Mouse (Mus musculus) heart, postnatal 0 days (tissue): Measurements from ENCODE around the gene Dolk. TPM values are rescaled to one million over a fixed set of nuclear protein-coding genes. Genes with fewer than 3 reads are reported as not detected.

Experiments
- ATAC-seq: fragments of 200-750 bp; cut with Nextera tagmentation; 2 replicates; pipeline ENCODE4 v1.8.0; 2017; ENCODE audit warnings: low read depth, moderate number of reproducible peaks, moderate library complexity; ENCODE audit not compliant: insufficient read depth
- DNase-seq: peaks from one replicate; pipeline ENCODE4 v3.0.0-alpha.2; 2016; ENCODE audit warnings: low spot score
- H3K27ac ChIP-seq: fragments of 300-500 bp; sonication (generic); 2 replicates; pipeline ENCODE4 v1.5.1; 2014; ENCODE audit warnings: low read depth, mild to moderate bottlenecking
- H3K27me3 ChIP-seq: fragments of 300-500 bp; sonication (generic); 2 replicates; pipeline ENCODE4 v1.6.1; 2014; ENCODE audit warnings: low read length, mixed read lengths; ENCODE audit not compliant: control insufficient read depth, insufficient read depth
- H3K36me3 ChIP-seq: fragments of 300-500 bp; sonication (generic); replicated peaks from 2 replicates; pipeline ENCODE4 v1.6.1; 2014; ENCODE audit warnings: low read length, mixed read lengths; ENCODE audit not compliant: control insufficient read depth, insufficient read depth
- H3K4me1 ChIP-seq: fragments of 300-500 bp; sonication (generic); 2 replicates; pipeline ENCODE4 v1.6.1; 2014; ENCODE audit warnings: antibody characterized with exemption; ENCODE audit not compliant: control insufficient read depth, insufficient read depth
- H3K4me2 ChIP-seq: fragments of 300-500 bp; sonication (generic); 2 replicates; pipeline ENCODE4 v1.6.1; 2014; ENCODE audit warnings: low read depth, mild to moderate bottlenecking, low read length, moderate library complexity
- H3K4me3 ChIP-seq: fragments of 300-500 bp; sonication (generic); 2 replicates; pipeline ENCODE4 v1.5.1; 2014; ENCODE audit warnings: low read depth, low read length
- H3K9ac ChIP-seq: fragments of 300-500 bp; sonication (generic); replicated peaks from 2 replicates; pipeline ENCODE4 v1.6.1; 2014; ENCODE audit warnings: low read depth, low read length, mixed read lengths
- H3K9me3 ChIP-seq: fragments of 300-500 bp; sonication (generic); replicated peaks from 2 replicates; pipeline ENCODE4 v1.6.1; 2016; ENCODE audit warnings: low read length; ENCODE audit not compliant: control insufficient read depth
- CTCF ChIP-seq: IDR thresholded peaks from 2 replicates; pipeline ENCODE4 v1.5.1; 2016; ENCODE audit warnings: antibody characterized with exemption, control low read depth, low read depth
- EP300 ChIP-seq: IDR thresholded peaks from 2 replicates; pipeline ENCODE4 v1.6.1; 2016; ENCODE audit warnings: antibody characterized with exemption, low read depth
- WGBS: fragments of 180-500 bp; shearing (Covaris S2); extraction: QIAGEN DNeasy Blood & Tissue Kit; methylation state at CpG from one replicate; pipeline ENCODE4 v1.1.7; 2014; 5-methylcytosine and 5-hydroxymethylcytosine counted together
- polyA plus RNA-seq: library from polyadenylated mRNA; unstranded; fragments of >200 nt; fragmentation: Nextera tagmentation; extraction: Ambion mirVana; gene quantifications from 2 replicates; pipeline ENCODE4 v1.2.1, GENCODE M21; 2015
- total RNA-seq: library from RNA; depleted of rRNA; stranded (reverse); fragments of >200 nt; gene quantifications from 2 replicates; pipeline ENCODE4 v1.2.3, GENCODE M21; 2014; ENCODE audit warnings: low replicate concordance

Gene Dolk
- total and polyA plus RNA-seq, 2 experiments from 2014 or later = 32.8 to 53.8 TPM

GRCm38 (mm10) chr2:30240267-30240666 lies 45.9 kb downstream of the Dolk start, which contains the start of gene Gm28035:
Gene Gm28035 (plus strand): TSS chr2:30240567.
- WGBS = 16% methylated on average over 2 of the region's 2 CpGs
- Histone ChIP-seq H3K4me1 (peaks cover 50% of the 10 kb centered on the region), H3K4me3 (peak within 1 kb of the TSS; percentile 78), H3K27me3 (no peaks in the 10 kb centered on the region), H3K36me3 (peaks cover 29% of the 10 kb centered on the region), H3K4me2 (peak within 1 kb of the TSS; percentile 95), H3K9me3 (no peaks in the 10 kb centered on the region), H3K9ac (peak within 1 kb of the TSS; percentile 87), H3K27ac (peak within 1 kb of the TSS; percentile 90)
- ATAC-seq (no peak), DNase-seq (no peak)
- no peak for TF ChIP-seq CTCF
- TF ChIP-seq EP300 = no peak

GRCm38 (mm10) chr2:30239777-30240176 lies 46.4 kb downstream of the Dolk start:
- H3K4me1 ChIP-seq = peaks cover 50% of the 10 kb centered on the region
- H3K9me3 ChIP-seq = no peaks in the 10 kb centered on the region
- H3K9ac ChIP-seq = peak overlapping the region; percentile 87
- 13% methylated on average over 4 of the region's 4 CpGs for WGBS
- peak; percentile 85 for DNase-seq
- peak overlapping the region; percentile 95 for H3K4me2 ChIP-seq
- H3K27ac ChIP-seq = peak overlapping the region; percentile 90
- no peaks in the 10 kb centered on the region for H3K27me3 ChIP-seq
- peak overlapping the region; percentile 78 for H3K4me3 ChIP-seq
- ATAC-seq = peak; percentile 28
- peaks cover 25% of the 10 kb centered on the region for H3K36me3 ChIP-seq
- peak; percentile 93 for TF ChIP-seq EP300
- TF ChIP-seq CTCF = no peak

GRCm38 (mm10) chr2:30238906-30239465 lies 47.1 kb downstream of the Dolk start:
- Histone ChIP-seq H3K4me3 (peak overlapping the region; percentile 78), H3K4me2 (peak overlapping the region; percentile 95), H3K9ac (peak overlapping the region; percentile 87), H3K36me3 (peaks cover 24% of the 10 kb centered on the region), H3K27me3 (no peaks in the 10 kb centered on the region), H3K27ac (peak overlapping the region; percentile 90), H3K9me3 (no peaks in the 10 kb centered on the region), H3K4me1 (peaks cover 50% of the 10 kb centered on the region)
- DNase-seq (no peak), ATAC-seq (no peak)
- WGBS = 45% methylated on average over 3 of the region's 3 CpGs
- TF ChIP-seq EP300 (no peak), CTCF (no peak)

GRCm38 (mm10) chr2:30237881-30238280 lies 48.3 kb downstream of the Dolk start:
- Histone ChIP-seq H3K27ac (peak overlapping the region; percentile 90), H3K4me2 (peak overlapping the region; percentile 95), H3K36me3 (peaks cover 16% of the 10 kb centered on the region), H3K4me1 (peaks cover 44% of the 10 kb centered on the region), H3K9me3 (no peaks in the 10 kb centered on the region), H3K4me3 (peak overlapping the region; percentile 78), H3K27me3 (no peaks in the 10 kb centered on the region), H3K9ac (peak overlapping the region; percentile 87)
- ATAC-seq = peak; percentile 73
- no peak for TF ChIP-seq CTCF
- TF ChIP-seq EP300 = no peak
- under 1% methylated on average over 26 of the region's 42 CpGs for WGBS
- DNase-seq = peak; percentile 58

- DNase-seq = peak; percentile 99
- H3K9me3 ChIP-seq = no peaks in the 10 kb centered on the region
- under 1% methylated on average over 48 of the region's 67 CpGs for WGBS
- peaks cover 16% of the 10 kb centered on the region for H3K36me3 ChIP-seq
- peak within 1 kb of the TSS; percentile 95 for H3K4me2 ChIP-seq
- peak within 1 kb of the TSS; percentile 90 for H3K27ac ChIP-seq
- peak; percentile 93; the same call in 1 of the 2 replicates for TF ChIP-seq EP300
- TF ChIP-seq CTCF = peak; percentile 38
- ATAC-seq = peak; percentile 94
- peaks cover 40% of the 10 kb centered on the region for H3K4me1 ChIP-seq
- H3K4me3 ChIP-seq = peak within 1 kb of the TSS; percentile 78
- peak within 1 kb of the TSS; percentile 87 for H3K9ac ChIP-seq
- no peaks in the 10 kb centered on the region for H3K27me3 ChIP-seq
These were observed 48.8 kb downstream of the Dolk start, which contains the start of gene Lrrc8a for GRCm38 (mm10) chr2:30237199-30237880. Gene Lrrc8a (plus strand): TSS chr2:30237715.
